Mouse (Mus musculus) cerebellum, postnatal 14 days (tissue): ENCODE results near the gene Rlf.

Source experiments
- DNase-seq, 2 experiments: peaks; one replicate each; pipeline ENCODE4 v3.0.0; 2021; ENCODE audit warnings: mixed read lengths in 2 of 2

Gene Rlf

GRCm38 (mm10) chr4:121163501-121164030 is 51.3 kb downstream of the Rlf start:
- DNase-seq, result no peak

- DNase-seq, result no peak
Observed at GRCm38 (mm10) chr4:121109126-121109525, 105.8 kb downstream of the Rlf start, which contains the start of gene Tmco2. Gene Tmco2 (minus strand): TSS chr4:121109226.

GRCm38 (mm10) chr4:121103304-121103703 is 111.6 kb downstream of the Rlf start:
- no peak for DNase-seq

GRCm38 (mm10) chr4:121097650-121098378 is 117.1 kb downstream of the Rlf start, which contains the start of gene Zmpste24:
Gene Zmpste24 (minus strand): TSS chr4:121098241.
- DNase-seq, result peak; percentile 94 to 95
